Comparison of ENCODE assay signal across 15 mouse cellular contexts in genomic region chr6:85237595-85238337, GRCm38 (mm10). TPM values are rescaled to one million over a fixed set of nuclear protein-coding genes. Genes with fewer than 3 reads are reported as not detected.
DNase-seq lines count a peak whose midpoint lies in the region; ATAC-seq and TF ChIP-seq lines count a peak whose summit lies in the region.
"Had no signal": no experiment of that assay in that cellular context is flagged by ENCODE, and none has a peak within 500 bp of the region (broad histone marks: within the 10 kb centered on the region; RNA-seq: fewer than 3 reads in every experiment).

No protein-coding gene starts in this region.

- peak overlapping the region; percentile 70 for H3K27ac ChIP-seq in forebrain, embryonic 14.5 days (ENCODE audit: low read depth, low read length)
- no peak overlapping the region for H3K27ac ChIP-seq in cerebellum, adult 2 months (ENCODE audit: insufficient read depth, low read length)
- H3K27ac ChIP-seq: embryonic facial prominence, embryonic 15.5 days; kidney, embryonic 15.5 days; liver, embryonic 12.5 days had no signal

- no peak for TF ChIP-seq POLR2A in cerebellum, adult 2 months (IDR thresholded peaks at IDR 0.05; ENCODE audit: borderline replicate concordance, insufficient read depth, low read length)

- 24% methylated on average over 10 of the region's 10 CpGs for WGBS in forebrain, embryonic 14.5 days
- 69% methylated on average over 10 of the region's 10 CpGs for WGBS in cerebellum, adult 2 months

- H3K9me3 ChIP-seq in forebrain, embryonic 14.5 days (replicated peaks; ENCODE audit: control insufficient read depth, low read length), result no peaks in the 10 kb centered on the region
- H3K9me3 ChIP-seq: embryonic facial prominence, embryonic 15.5 days; kidney, embryonic 15.5 days; liver, embryonic 12.5 days had no signal

- peaks cover 17% of the 10 kb centered on the region for H3K4me1 ChIP-seq in forebrain, embryonic 14.5 days (ENCODE audit: control insufficient read depth, insufficient read depth, low read length)
- no peaks in the 10 kb centered on the region for H3K4me1 ChIP-seq in cerebellum, adult 2 months (ENCODE audit: control insufficient read depth, insufficient read depth, low read length)

- ATAC-seq in forebrain, embryonic 14.5 days, result peak; percentile 87
- ATAC-seq: CD4-positive, CD25-positive, alpha-beta regulatory T cell, adult 4 months; liver, embryonic 12.5 days had no signal

- DNase-seq in right cerebral cortex, adult 2 months (ENCODE audit: low spot score in 2 of 2), result peak; percentile 57 to 59
- no peak for DNase-seq in right cerebral cortex, adult 18-20 months
- peak; percentile 90 for DNase-seq in forebrain, embryonic 14.5 days (ENCODE audit: low spot score)
- peak; percentile 72 to 76 for DNase-seq in layer of hippocampus, postnatal 36 days
- peak; percentile 10 for DNase-seq in thymus, postnatal 25 days
- no peak for DNase-seq in heart, adult 18-20 months
- no peak for DNase-seq in cerebellum, adult 2 months
- DNase-seq: cerebellum, adult 11-12 months; heart, adult 11 months had no signal

- no peak for TF ChIP-seq CTCF in cerebellum, adult 2 months (IDR thresholded peaks at IDR 0.05; ENCODE audit: borderline replicate concordance, insufficient read depth, low read depth, low read length)

- no peaks in the 10 kb centered on the region for H3K27me3 ChIP-seq in forebrain, embryonic 14.5 days (replicated peaks; ENCODE audit: control insufficient read depth, insufficient read depth, low read length)
- H3K27me3 ChIP-seq in cerebellum, adult 2 months (ENCODE audit: control insufficient read depth, insufficient read depth, low read length), result no peaks in the 10 kb centered on the region
- H3K27me3 ChIP-seq: embryonic facial prominence, embryonic 15.5 days; kidney, embryonic 15.5 days; liver, embryonic 12.5 days had no signal

- no peak overlapping the region for H3K9ac ChIP-seq in forebrain, embryonic 14.5 days (ENCODE audit: low read length)
- H3K9ac ChIP-seq: embryonic facial prominence, embryonic 15.5 days; kidney, embryonic 15.5 days; liver, embryonic 12.5 days had no signal

- H3K4me2 ChIP-seq in forebrain, embryonic 14.5 days (ENCODE audit: low read length), result no peak overlapping the region
- H3K4me2 ChIP-seq: embryonic facial prominence, embryonic 15.5 days; kidney, embryonic 15.5 days; liver, embryonic 12.5 days had no signal

- no peak overlapping the region for H3K4me3 ChIP-seq in forebrain, embryonic 14.5 days (ENCODE audit: low read depth, low read length)
- H3K4me3 ChIP-seq in cerebellum, adult 2 months (replicated peaks; ENCODE audit: insufficient read depth, low read depth, low read length), result no peak overlapping the region
- H3K4me3 ChIP-seq: embryonic facial prominence, embryonic 15.5 days; kidney, embryonic 15.5 days; liver, embryonic 12.5 days had no signal

- H3K36me3 ChIP-seq in forebrain, embryonic 14.5 days (ENCODE audit: control insufficient read depth, insufficient read depth, low read length), result no peaks in the 10 kb centered on the region
- H3K36me3 ChIP-seq: embryonic facial prominence, embryonic 15.5 days; kidney, embryonic 15.5 days; liver, embryonic 12.5 days had no signal

RNA-seq across cellular contexts. Expression of gene Emx1, which starts 50.5 kb away (rescaled TPM):
- 61.3 and 68.6 TPM in 2 replicates for polyA plus RNA-seq in forebrain, embryonic 14.5 days (2014; fragmentation: Nextera tagmentation; extraction: Ambion mirVana)
- 10 to 100 TPM; 17.6 to 19.3 TPM for total RNA-seq in layer of hippocampus, postnatal 36 days (2021)
- total RNA-seq in heart, adult 18-20 months (2021), result not detected
- 0.11 and 0.19 TPM in 2 replicates for polyA plus RNA-seq in cerebellum, adult 2 months (2012; rRNA removed)
- total RNA-seq: heart, postnatal 25 days had no signal
- polyA plus RNA-seq: CD4-positive, CD25-positive, alpha-beta regulatory T cell, adult 4 months; liver, embryonic 12.5 days; stomach, embryonic 16.5 days had no signal

Comparison
In these comparisons a context has a peak if more than half of its experiments do, and no peak if none do; other contexts are left out.
1. DNase-seq: peak in right cerebral cortex, adult 2 months (2 of 2), forebrain, embryonic 14.5 days (single experiment), layer of hippocampus, postnatal 36 days (2 of 2) and thymus, postnatal 25 days (single experiment); none in right cerebral cortex, adult 18-20 months (single experiment), heart, adult 18-20 months (0 of 2) and cerebellum, adult 2 months (0 of 2).
2. RNA of gene Emx1, which starts 50.5 kb away (total RNA-seq): 17.6 to 19.3 TPM in layer of hippocampus, postnatal 36 days; not detected in heart, adult 18-20 months; every median in the first group is over 10 times any median in the second.